Mouse (Mus musculus) testis, adult 2 months (tissue): Measurements from ENCODE around the gene Nefh.

Experiments used
- CTCF ChIP-seq: fragments of 200-500 bp; IDR thresholded peaks from 2 replicates; pipeline ENCODE4 v1.5.1; 2012; ENCODE audit warnings: low read depth, mild to moderate bottlenecking, inconsistent platforms, low read length, moderate library complexity; ENCODE audit not compliant: control insufficient read depth, insufficient read depth, insufficient replicate concordance
- POLR2A ChIP-seq: fragments of 200-500 bp; IDR thresholded peaks from 2 replicates; pipeline ENCODE4 v1.6.1; 2012; ENCODE audit warnings: low read depth, mild to moderate bottlenecking, inconsistent platforms, low read length, moderate library complexity; ENCODE audit not compliant: control insufficient read depth

DNA sequence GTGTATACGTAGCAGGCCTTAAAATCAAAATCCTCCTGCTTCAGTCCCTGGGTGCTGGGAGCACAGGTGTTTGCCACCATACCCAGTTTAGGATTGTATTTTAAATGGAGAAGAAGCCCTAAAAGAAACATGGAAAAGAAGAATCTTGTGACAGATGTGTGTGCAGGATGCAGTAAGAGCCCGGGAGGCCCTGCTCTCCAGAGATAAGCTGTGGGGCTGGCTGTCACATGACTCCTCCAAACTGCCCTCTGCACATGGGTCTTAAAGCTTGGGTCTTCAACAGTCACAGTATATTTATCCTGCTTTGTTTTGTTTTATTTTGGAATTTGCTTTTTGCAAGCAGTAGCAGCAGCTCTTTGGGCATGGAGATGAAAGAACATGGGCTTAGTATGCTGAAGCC lies 19.7 kb upstream of the Nefh start:
- TF ChIP-seq POLR2A (no peak), CTCF (no peak)
